Comparison of ENCODE assay signal across 18 mouse cellular contexts in the genomic region with DNA sequence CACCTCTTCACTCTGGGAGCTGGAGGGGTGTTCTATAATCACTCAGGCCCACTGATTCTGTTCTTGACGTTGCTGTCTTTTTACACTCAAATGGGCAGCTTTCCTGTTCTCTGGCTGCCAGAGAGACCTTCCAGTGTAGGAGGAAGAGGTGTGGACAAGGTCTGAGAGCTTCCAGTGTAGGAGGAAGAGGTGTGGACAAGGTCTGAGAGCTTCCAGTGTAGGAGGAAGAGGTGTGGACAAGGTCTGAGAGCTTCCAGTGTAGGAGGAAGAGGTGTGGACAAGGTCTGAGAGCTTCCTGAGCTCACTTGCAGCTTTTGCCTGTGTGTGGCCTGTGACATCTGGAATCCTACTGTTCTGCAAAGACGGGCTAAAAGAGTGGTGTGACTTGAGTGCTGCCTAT. TPM values are rescaled to one million over a fixed set of nuclear protein-coding genes. Genes with fewer than 3 reads are reported as not detected.
"Had no signal": no experiment of that assay in that cellular context is flagged by ENCODE, and none has a peak within 500 bp of the region (broad histone marks: within the 10 kb centered on the region; RNA-seq: fewer than 3 reads in every experiment).

No protein-coding gene starts in this region.

RNA-seq across cellular contexts. Expression of a gene that starts 11.6 kb away (rescaled TPM):
- total RNA-seq: monocyte, adult 5-6 weeks; neutrophil, adult 5-6 weeks had no signal
- polyA plus RNA-seq: liver, embryonic 12.5 days; liver, embryonic 16.5 days; macrophage had no signal

RNA-seq across cellular contexts. Expression of a gene that starts 13.3 kb away (rescaled TPM):
- total RNA-seq: layer of hippocampus, postnatal 36 days; left cerebral cortex, adult 8-10 months; left cerebral cortex, postnatal 25 days; monocyte, adult 5-6 weeks; neutrophil, adult 5-6 weeks had no signal
- polyA plus RNA-seq: kidney, embryonic 14.5 days; limb, embryonic 11.5 days; limb, embryonic 15.5 days; liver, embryonic 12.5 days; liver, embryonic 16.5 days; lung, embryonic 15.5 days; macrophage; midbrain, embryonic 11.5 days; midbrain, embryonic 15.5 days; neural tube, embryonic 12.5 days; testis, adult 2 months; thymus, adult 2 months; urinary bladder, adult 2 months had no signal
